Mouse (Mus musculus) megakaryocyte, embryonic 14.5 days (primary cell): Measurements from ENCODE around the gene Sh3bgrl3.

Experiments
- FLI1 ChIP-seq: IDR thresholded peaks from 2 replicates; pipeline ENCODE4 v1.6.1; 2012; ENCODE audit warnings: low read length, inconsistent platforms, mixed read lengths
- GATA1 ChIP-seq: IDR thresholded peaks from 3 replicates; pipeline ENCODE4 v1.6.1; 2012; ENCODE audit warnings: mixed read lengths, low read length, inconsistent platforms, borderline replicate concordance

DNA sequence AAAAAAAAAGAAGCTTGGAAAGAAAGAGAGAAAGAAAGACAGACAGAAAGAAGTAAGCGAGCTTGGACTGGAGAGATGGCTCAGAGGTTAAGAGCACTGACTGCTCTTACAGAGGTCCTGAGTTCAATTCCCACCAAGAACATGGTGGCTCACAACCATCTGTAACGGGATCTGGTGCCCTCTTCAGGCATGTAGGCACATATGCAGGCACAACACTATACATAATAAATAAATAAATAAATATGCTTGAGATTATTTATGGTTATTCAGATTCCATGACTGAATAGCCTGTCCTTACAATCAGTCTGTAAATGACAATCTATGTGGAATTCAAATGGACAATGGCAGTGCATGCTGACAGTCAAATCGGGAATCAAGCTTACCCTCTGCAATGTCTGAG is 38.3 kb upstream of the Sh3bgrl3 start:
- TF ChIP-seq GATA1 (no peak), FLI1 (no peak)
